Mouse (Mus musculus): ENCODE measurements at regions not wholly inside any gene's neighbourhood (a gene's known extent, or its start where the extent isn't known, plus 50 kb on each side); places are given as distances from the start of the nearest gene placed in this dataset.
"Not testable (repeated sequence)": the region's sequence is repeated elsewhere in the genome, so short reads cannot be mapped to it uniquely, and the experiment has no call there.

GRCm38 (mm10) chr12:113327851-113328250 lies 142.1 kb downstream of the Tmem121 start:
- no peak for ATAC-seq (replicated peaks; ENCODE audit: low FRiP score, low TSS enrichment, poor library complexity, severe bottlenecking)

- ATAC-seq (replicated peaks; ENCODE audit: low FRiP score, low TSS enrichment, poor library complexity, severe bottlenecking) = no peak
Observed at GRCm38 (mm10) chr12:113330266-113330665, 144.5 kb downstream of the Tmem121 start.

GRCm38 (mm10) chr12:113332226-113332625 lies 146.5 kb downstream of the Tmem121 start:
- ATAC-seq (replicated peaks; ENCODE audit: low FRiP score, low TSS enrichment, poor library complexity, severe bottlenecking) = no peak

GRCm38 (mm10) chr12:113333399-113333798 lies 147.7 kb downstream of the Tmem121 start:
- ATAC-seq (replicated peaks; ENCODE audit: low FRiP score, low TSS enrichment, poor library complexity, severe bottlenecking) = no peak

GRCm38 (mm10) chr12:113333853-113334252 lies 148.1 kb downstream of the Tmem121 start:
- ATAC-seq (replicated peaks; ENCODE audit: low FRiP score, low TSS enrichment, poor library complexity, severe bottlenecking) = not testable (repeated sequence)

- no peak for ATAC-seq (replicated peaks; ENCODE audit: low FRiP score, low TSS enrichment, poor library complexity, severe bottlenecking)
Observed at GRCm38 (mm10) chr12:113337271-113337670, 151.5 kb downstream of the Tmem121 start.

- ATAC-seq (replicated peaks; ENCODE audit: low FRiP score, low TSS enrichment, poor library complexity, severe bottlenecking) = no peak
Observed at GRCm38 (mm10) chr12:113338891-113339290, 150.4 kb upstream of the Adam6b start.

GRCm38 (mm10) chr12:113341046-113341445 lies 148.3 kb upstream of the Adam6b start:
- ATAC-seq (replicated peaks; ENCODE audit: low FRiP score, low TSS enrichment, poor library complexity, severe bottlenecking) = 0 out of 2 replicates have a peak, but pooled peaks have one; percentile 10

GRCm38 (mm10) chr12:113355132-113355531 lies 134.2 kb upstream of the Adam6b start:
- ATAC-seq (replicated peaks; ENCODE audit: low FRiP score, low TSS enrichment, poor library complexity, severe bottlenecking) = no peak

GRCm38 (mm10) chr12:113358077-113358476 lies 131.2 kb upstream of the Adam6b start:
- ATAC-seq (replicated peaks; ENCODE audit: low FRiP score, low TSS enrichment, poor library complexity, severe bottlenecking) = no peak

- no peak for ATAC-seq (replicated peaks; ENCODE audit: low FRiP score, low TSS enrichment, poor library complexity, severe bottlenecking)
Observed at GRCm38 (mm10) chr12:113360032-113360431, 129.3 kb upstream of the Adam6b start.

GRCm38 (mm10) chr12:113362409-113363038 lies 126.8 kb upstream of the Adam6b start:
- no peak for ATAC-seq (replicated peaks; ENCODE audit: low FRiP score, low TSS enrichment, poor library complexity, severe bottlenecking)

GRCm38 (mm10) chr12:113364023-113364422 lies 125.3 kb upstream of the Adam6b start:
- no peak for ATAC-seq (replicated peaks; ENCODE audit: low FRiP score, low TSS enrichment, poor library complexity, severe bottlenecking)

GRCm38 (mm10) chr12:113364437-113364836 lies 124.9 kb upstream of the Adam6b start:
- ATAC-seq (replicated peaks; ENCODE audit: low FRiP score, low TSS enrichment, poor library complexity, severe bottlenecking) = 0 out of 2 replicates have a peak, but pooled peaks have one; percentile 2

GRCm38 (mm10) chr12:113365783-113366182 lies 123.5 kb upstream of the Adam6b start:
- ATAC-seq (replicated peaks; ENCODE audit: low FRiP score, low TSS enrichment, poor library complexity, severe bottlenecking) = no peak

- no peak for ATAC-seq (replicated peaks; ENCODE audit: low FRiP score, low TSS enrichment, poor library complexity, severe bottlenecking)
Observed at GRCm38 (mm10) chr12:113366394-113366793, 122.9 kb upstream of the Adam6b start.

- ATAC-seq (replicated peaks; ENCODE audit: low FRiP score, low TSS enrichment, poor library complexity, severe bottlenecking) = no peak
Observed at GRCm38 (mm10) chr12:113401578-113402113, 87.7 kb upstream of the Adam6b start.

GRCm38 (mm10) chr12:113402823-113403222 lies 86.5 kb upstream of the Adam6b start:
- ATAC-seq (replicated peaks; ENCODE audit: low FRiP score, low TSS enrichment, poor library complexity, severe bottlenecking) = no peak

GRCm38 (mm10) chr12:113411113-113411512 lies 78.2 kb upstream of the Adam6b start:
- ATAC-seq (replicated peaks; ENCODE audit: low FRiP score, low TSS enrichment, poor library complexity, severe bottlenecking) = no peak

- ATAC-seq (replicated peaks; ENCODE audit: low FRiP score, low TSS enrichment, poor library complexity, severe bottlenecking) = peak; percentile 83
Observed at GRCm38 (mm10) chr12:113413996-113414395, 75.3 kb upstream of the Adam6b start.

- no peak for ATAC-seq (replicated peaks; ENCODE audit: low FRiP score, low TSS enrichment, poor library complexity, severe bottlenecking)
Observed at GRCm38 (mm10) chr12:113417521-113417920, 71.8 kb upstream of the Adam6b start.

Measured in megakaryocyte-erythroid progenitor cell, adult 5-6 weeks (primary cell).